Mouse (Mus musculus): ENCODE measurements at regions not wholly inside any gene's neighbourhood (a gene's known extent, or its start where the extent isn't known, plus 50 kb on each side); places are given as distances from the start of the nearest gene placed in this dataset.

DNA sequence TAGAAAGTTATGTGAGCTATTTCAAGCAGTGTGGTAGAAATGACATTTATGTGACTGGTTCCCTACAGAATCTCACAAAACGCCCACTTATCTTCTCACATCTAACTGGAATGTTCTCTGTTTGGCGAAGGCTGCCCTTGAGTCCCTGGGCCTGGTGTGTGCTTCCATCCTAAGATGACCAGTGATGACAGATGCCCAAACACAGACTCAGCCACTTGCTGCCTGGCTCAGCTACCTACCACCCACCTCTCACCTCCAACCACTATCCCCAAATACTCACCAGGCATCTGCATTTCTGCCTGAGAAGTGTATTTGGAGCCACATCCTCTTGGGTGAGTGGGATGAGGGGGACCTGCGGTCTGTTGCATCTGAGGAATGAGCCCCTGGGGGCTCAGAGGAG is 262.6 kb downstream of the CK137956 start:
- TF ChIP-seq EP300 (IDR thresholded peaks at IDR 0.05; ENCODE audit: insufficient read depth, low read depth, low read length) (no peak), CTCF (IDR thresholded peaks at IDR 0.05; ENCODE audit: low read depth, low read length) (no peak), POLR2A (IDR thresholded peaks at IDR 0.05; ENCODE audit: insufficient read depth, low read length) (no peak)
